Mouse (Mus musculus): ENCODE measurements around the gene Mrpl1. TPM values are rescaled to one million over a fixed set of nuclear protein-coding genes. Genes with fewer than 3 reads are reported as not detected.

The Mrpl1 gene
- polyA plus RNA-seq, 1 experiment, result 12.8 TPM

- no peak overlapping the region for H3K4me3 ChIP-seq (replicated peaks; ENCODE audit: insufficient read depth, low read depth, low read length)
- no peak for DNase-seq
- H3K4me1 ChIP-seq (ENCODE audit: control insufficient read depth, insufficient read depth, low read length), result no peaks in the 10 kb centered on the region
- no peaks in the 10 kb centered on the region for H3K27me3 ChIP-seq (ENCODE audit: control insufficient read depth, insufficient read depth, low read length)
- no peak overlapping the region for H3K27ac ChIP-seq (ENCODE audit: insufficient read depth, low read length)
- TF ChIP-seq CTCF (IDR thresholded peaks at IDR 0.05; ENCODE audit: borderline replicate concordance, insufficient read depth, low read depth, low read length) (no peak), POLR2A (IDR thresholded peaks at IDR 0.05; ENCODE audit: borderline replicate concordance, insufficient read depth, low read length) (no peak)
- WGBS, result 82% methylated on average over 8 of the region's 8 CpGs
Measured at GRCm38 (mm10) chr5:96311677-96312076, 102.4 kb downstream of the Mrpl1 start.

Other genes starting within 250 kb of the Mrpl1 start
- 14.9 and 15.2 TPM in 2 replicates for gene Cnot6l, start 45.3 kb upstream of the Mrpl1 start, polyA plus RNA-seq (2012; rRNA removed)
- gene Fras1, start 164.5 kb downstream of the Mrpl1 start, polyA plus RNA-seq (2012; rRNA removed), result 1.1 and 1.2 TPM in 2 replicates